Mouse (Mus musculus) left cerebral cortex, adult 18-20 months (tissue): ENCODE results near the gene 6430531B16Rik. TPM values are rescaled to one million over a fixed set of nuclear protein-coding genes. Genes with fewer than 3 reads are reported as not detected.

Source experiments
- DNase-seq, 2 experiments: peaks; one replicate each; pipeline ENCODE4 v3.0.0; 2021 to 2022; ENCODE audit warnings: low spot score in 2 of 2, mixed read lengths in 1 of 2
- long read RNA-seq, 2 experiments: library from polyadenylated mRNA; stranded (forward); transcript quantifications; one replicate each; pipeline ENCODE4 v2.0.0; 2021
- total RNA-seq, 2 experiments: library from RNA; stranded (reverse); gene quantifications; 2 replicates each; pipeline ENCODE4 v1.2.3; 2021

6430531B16Rik gene
- total RNA-seq: 1 to 10 TPM in 1 of 2 experiments, under 1 TPM in 1; 0.96 to 1.7 TPM
- long read RNA-seq, experiment 1, partial matches to known transcripts: 0 of 3 reads
- long read RNA-seq, experiment 1, other reads (novel, unspliced or antisense): 2 of 3 reads
- long read RNA-seq, experiment 2, partial matches to known transcripts: 0 of 1 reads
- long read RNA-seq, experiment 2, other reads (novel, unspliced or antisense): 1 of 1 reads

DNA sequence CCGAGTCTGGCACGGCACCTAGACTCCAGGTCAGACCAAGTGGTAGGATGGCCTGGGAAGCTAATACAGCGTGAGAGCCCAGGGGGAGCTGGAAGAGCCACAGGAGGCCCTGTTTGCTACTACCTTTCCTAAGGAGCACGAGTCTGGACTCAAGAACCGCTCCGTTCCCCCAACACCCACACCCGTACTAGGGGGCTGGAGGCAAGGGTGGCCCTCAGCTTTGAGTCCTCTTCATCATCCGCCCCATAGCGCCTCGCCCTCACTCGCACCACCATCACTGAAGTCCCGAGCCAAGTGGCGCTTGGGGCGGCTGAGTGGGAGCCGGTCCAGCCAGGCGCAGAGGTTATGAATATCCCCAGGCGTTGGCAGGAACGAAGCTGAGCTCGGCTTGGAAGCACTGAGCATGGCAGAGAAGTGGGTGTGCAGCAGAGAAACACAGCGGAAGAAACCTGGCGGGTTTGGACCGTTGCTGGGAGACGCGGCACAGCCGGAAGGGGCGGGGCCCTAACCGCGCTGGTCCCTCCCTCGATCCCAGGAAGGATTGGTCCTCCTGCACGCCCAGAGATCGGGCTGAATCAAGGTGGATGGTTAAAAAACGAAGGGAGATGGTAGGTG lies at the start of gene 6430531B16Rik:
Gene 6430531B16Rik, minus strand, starts transcription at position 478 of the 615 bp plus-strand sequence.
- DNase-seq: peak; percentile 87 to 93

DNA sequence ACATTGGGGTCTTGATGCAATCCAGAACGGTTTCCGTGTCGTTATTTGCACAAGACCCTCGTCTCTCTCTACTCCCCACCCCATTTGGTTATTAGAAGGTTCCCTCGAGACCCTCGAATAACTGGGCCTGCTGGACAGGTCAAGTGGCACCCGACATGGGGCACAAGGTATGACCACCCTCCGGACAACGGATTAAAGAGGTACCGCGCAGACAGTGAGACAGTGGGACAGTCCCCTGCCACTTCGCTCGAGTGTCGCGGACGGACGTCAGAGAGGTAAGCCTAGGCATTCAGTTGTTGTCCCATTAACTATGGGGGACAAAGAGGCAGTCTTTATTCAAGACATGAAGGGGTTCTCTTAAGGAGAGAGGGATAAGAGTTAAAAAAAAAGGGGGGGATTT lies 32.8 kb upstream of the 6430531B16Rik start:
- DNase-seq: no peak

DNA sequence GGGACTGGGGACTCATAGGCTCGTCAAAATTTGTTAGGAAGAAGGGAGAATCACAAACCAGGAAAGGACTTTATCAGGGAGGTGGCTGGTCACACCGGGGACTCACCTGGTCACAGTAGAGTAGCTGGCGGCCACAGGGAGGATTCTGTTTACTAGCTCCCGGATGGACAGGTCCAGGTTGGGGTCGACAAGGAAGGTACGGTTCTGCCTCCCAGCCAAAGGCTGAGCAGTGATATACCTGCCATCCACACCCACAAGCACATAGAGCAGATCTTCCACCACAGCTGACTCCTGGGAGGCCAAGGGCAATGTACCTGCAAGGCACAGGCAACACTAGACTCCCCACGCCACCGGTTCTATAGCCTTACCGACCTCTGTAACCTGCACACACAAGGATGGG lies 29.2 kb upstream of the 6430531B16Rik start:
- no peak for DNase-seq

DNA sequence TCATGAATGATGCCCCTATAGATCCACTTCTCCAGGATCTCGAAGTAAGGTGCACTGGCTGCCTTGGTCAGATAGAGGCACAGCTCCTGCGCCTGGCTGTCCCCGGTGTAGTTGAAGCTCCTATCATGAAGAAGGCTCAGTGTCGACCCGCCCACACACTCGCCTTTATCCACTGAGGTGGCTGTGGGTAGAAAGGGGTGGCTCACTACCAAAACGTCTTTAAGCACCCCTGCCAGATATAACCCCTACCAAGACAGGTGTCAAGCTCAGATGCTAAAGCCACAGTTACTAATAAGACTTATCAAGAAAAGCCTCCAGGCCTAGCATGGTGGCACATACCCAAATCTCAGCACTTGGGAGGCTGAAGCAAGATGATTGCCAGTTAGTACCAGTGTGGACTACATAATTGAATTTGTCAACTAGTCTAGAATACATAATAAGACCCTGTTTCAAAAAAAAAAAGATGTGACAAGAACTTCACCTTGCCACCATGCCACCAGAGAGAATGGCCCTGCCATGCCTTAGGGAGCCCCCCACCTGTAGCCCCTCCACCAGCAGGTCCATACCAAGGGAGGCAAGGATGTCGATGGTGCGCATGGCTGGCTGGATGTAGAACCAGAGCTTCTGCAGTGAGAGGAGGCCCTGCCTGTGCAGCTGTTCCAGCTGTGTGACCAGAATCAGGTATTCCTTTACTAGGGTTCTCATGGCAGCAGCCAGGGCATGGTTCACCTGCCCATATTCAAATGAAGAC lies 28.5 kb upstream of the 6430531B16Rik start:
- DNase-seq: no peak

DNA sequence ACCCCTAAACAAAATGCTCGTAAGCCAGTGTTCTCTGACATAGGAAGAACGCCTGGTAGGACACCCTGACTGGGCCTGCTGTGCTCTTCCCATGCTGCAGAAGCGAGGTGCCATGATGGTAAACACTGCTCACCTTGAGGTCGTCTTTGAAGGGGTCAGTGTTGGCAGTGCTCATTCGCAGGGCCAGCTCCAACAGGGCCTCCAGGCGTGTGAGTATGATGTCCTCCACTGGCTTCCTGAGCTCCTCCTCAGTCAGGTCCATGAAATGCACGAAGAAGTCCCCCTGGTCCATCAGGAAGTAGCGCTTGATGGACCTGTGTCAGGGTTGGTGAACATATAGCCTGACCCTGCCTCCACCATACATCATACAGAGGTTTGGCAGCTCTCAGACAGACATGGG lies 26.1 kb upstream of the 6430531B16Rik start:
- DNase-seq: no peak

DNA sequence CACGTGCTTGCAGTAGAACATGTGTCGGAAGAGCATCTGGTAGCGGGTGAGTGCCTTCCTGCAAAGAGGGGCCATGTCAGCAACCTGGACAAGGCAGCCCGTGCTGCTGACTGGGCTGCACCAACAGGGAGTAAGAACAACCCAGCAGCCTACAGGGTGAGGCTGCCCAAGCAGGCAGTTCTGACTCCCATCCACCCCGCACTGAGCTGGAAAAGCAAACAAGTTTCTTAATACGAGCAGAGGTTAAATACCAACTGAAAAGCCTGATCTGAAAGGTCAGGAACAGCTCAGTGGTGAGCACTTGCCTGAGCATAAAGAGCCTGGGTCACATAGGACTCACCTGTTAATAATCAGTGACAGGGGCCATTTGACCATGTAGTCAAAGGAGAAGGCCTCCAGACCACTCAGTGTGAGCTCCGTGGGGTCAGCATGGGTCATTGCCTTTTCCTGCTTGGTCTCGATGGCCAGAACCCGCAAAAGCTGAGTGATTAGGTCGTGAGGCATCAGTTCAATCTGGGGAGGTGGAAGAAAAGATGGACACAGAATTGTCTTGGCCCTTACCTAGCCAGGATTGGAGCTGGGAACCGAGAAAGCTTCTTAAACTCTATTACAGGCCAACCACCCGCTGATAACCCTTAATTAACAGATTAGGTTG lies 22.7 kb upstream of the 6430531B16Rik start:
- peak in 1 of 2 experiments; percentile 1 for DNase-seq

DNA sequence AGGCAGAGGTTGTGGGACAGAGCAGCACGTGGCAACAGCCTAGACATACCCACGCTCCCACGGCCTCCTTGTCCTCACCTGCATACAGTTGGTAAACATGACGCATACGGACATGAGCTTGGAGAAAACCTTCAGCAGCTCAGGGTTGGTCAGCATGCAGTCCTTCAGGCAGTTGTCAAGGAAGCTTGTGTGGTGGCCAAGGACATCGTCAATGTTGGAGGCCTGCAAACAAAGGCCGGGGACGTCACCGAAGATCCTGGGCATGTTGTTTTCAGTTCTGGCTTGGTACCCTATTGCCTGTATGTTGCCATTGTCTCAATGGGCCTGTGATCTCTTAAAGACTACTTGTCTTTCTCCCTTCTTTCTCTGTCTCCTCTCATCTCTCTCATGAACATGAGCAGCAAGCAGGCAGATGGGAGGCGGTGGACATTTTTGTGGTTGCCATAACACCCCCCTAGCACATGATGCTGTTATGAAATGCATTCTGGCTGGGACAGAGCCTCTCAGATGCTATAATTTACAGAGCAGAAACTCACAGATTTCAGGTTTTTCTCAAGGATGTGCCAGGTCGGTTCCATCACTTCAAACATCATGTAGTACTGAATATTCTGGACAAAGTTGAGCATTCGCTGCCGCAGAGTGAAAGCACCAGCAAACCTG lies 20.3 kb upstream of the 6430531B16Rik start:
- DNase-seq: peak; percentile 31 to 47

DNA sequence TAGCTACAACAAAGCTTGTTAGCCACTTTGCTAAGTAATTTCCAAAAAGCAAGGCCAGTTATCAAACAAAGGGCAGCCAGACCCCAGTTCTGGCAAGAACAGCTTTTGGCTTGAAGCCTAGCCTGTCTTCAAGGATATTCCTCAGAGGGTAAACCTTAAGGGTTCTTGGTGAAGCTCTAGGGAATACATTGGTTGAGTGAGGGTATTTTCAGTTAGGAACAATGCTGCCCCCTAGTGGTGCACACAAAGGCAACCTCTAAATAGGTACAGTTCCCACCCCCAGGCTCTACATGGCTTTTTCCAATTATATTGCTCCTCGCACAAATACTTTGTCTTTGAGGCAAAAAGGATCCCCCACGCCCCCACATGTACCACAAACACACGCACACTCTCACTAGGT lies 16.1 kb upstream of the 6430531B16Rik start:
- DNase-seq: peak; percentile 53 to 78

DNA sequence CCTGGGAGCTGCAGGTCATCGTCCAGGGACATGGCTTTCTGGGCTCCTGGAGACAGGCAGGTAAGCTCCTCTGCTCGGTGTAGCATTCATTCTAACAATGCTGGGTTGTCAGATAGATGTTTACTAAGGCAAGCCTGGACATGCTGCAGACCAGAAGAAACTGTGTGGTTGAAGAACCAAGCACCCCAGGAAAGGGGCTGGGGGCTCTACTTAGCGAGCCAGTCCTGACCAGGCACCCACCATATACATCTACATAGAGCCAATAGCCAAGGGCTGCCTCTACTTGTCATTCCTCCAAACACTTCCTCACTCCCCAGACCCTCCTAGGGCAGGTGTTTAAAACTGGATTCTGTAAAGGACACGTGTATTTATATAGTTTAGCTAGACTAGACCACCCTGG lies 15.6 kb upstream of the 6430531B16Rik start:
- DNase-seq: no peak

DNA sequence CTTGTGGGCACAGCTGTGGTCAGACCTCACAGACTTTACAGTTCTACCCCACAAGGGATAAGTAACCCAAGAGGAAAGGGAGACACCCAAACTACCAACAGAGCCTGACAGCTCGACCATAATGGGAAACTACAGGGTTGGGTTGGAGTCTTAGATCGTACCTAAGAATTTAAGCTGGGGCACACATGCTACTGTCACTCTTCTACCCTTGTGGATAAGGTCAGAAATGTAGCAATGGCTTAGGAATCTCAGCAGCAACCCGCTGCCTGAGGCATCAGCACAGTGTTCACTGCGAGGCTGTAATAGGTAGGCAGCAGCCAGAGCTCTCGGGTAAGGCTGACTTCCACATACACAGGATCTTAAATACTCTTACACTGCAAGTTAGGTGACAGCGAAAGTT lies 15.0 kb upstream of the 6430531B16Rik start:
- DNase-seq: no peak

DNA sequence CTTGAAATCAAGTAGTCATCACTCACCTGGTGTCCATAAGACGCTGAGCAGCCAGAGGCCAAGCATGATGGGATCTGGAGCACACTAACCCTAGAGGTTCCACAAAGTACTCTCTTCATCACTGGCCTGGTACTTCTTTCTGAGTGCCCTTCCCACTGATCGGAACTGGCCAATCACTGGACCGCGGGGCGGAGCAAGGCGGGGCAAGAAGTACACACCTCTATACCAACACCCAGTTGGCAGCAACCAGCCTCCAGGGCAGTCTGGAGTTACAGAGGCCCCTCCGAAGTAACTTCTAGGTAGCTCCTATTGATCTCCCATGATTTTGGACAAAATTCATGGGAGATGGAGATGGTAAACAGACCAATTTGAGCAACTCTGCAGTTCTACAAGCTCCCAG lies 13.9 kb upstream of the 6430531B16Rik start, which contains the start of gene Adam8:
Gene Adam8, minus strand, starts transcription at position 157 of the 400 bp plus-strand sequence.
- no peak for DNase-seq

DNA sequence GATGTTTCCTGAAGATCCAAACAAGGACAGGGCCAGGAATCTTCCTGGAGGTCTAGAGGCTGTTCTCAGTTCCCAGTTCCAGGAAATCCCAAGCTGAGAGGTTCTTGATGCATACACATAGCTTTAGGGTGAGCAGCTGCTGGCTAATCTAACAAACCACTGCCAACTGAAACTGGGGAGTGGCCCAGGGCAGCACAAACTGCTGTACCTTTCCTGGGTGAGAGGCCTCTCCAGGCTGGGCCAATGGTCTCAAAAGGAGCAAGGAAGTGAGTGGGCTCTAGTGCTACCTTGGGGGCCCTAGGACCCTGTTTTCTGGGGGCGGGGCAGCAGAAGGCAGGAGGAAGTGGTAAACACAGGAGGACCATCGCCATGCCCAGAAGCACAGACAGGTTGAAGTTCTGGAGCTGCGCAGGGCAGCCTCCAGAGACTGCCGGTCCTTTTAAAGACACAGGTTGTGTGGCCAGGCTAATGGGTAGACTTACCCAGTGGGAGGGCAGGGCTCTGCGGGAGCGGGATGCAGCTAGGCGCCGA lies 12.4 kb upstream of the 6430531B16Rik start:
- no peak for DNase-seq

DNA sequence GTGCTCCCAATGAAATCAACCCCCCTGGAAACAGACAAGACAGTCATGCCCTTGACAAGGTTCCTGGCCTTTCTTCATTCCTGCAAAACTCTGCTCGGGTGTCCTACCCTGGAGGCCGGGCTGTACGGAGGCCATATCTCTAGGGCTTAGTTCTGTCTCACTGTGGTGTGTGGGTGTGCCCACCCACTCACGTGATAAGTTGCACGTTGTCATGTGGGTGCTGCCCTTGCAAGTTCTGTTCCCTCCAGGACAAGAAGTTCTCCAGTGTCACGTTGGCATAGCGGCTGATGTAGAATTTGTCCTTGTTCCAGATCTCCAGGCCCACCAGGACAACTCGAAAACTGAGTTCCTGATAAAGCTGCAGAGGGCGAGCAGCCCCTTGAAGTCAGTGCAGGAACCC lies 9.7 kb upstream of the 6430531B16Rik start:
- DNase-seq: no peak

DNA sequence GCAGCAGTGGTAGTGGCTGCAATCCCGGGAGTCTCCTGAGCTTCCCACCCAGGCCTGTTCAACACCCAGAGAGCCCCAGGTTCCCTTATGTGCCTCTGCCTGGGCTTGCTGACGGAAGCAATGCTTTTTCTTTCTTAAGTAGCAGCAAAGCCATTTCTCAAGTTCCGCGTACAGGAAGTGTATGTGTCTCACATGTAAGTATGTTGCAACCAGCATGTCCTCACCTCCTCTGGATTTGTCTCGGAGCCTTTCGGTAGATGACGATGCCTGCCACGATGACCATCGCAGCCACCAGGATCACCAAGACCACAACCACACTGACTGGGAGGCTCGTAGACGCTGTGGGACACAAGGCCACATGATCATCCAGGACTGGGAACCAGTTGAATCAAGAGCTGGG lies 6.0 kb upstream of the 6430531B16Rik start:
- no peak for DNase-seq

DNA sequence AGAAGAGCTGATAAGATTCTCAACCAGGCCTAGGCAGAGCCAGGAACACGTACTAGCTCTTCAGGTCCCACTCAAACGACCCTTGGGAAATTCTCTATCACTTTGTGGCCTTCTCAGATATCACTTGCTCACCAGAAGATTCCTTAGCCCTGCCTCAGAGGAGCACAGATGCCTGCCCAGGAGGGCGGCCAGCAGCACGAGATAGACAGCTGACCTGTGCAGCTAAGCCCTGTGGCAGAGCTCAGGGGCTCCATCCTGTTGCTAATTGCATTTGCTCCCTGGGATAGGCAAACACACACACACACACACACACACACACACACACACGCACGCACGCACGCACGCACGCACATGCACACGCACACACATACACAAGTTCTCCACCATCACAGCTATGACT lies 3.5 kb upstream of the 6430531B16Rik start:
- no peak for DNase-seq

DNA sequence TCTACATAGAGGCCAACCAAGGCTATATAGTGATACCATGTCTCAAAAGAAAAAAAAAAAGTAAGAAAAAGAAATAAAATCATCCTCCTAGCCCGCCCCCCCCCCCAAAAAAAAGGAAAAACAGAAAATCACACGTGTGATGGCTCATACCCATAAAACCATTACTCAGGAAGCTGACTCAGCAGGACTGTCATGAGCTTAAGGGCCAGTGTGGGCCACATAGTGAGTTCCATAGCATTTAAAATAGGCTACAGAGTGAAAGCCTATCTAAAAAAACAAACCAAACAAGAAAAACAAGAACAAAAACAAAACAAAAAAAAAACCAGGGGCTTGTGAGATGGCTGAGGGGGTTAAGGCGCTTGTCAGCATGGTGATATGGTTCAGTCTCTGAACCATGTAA lies 2.2 kb upstream of the 6430531B16Rik start:
- DNase-seq: no peak

DNA sequence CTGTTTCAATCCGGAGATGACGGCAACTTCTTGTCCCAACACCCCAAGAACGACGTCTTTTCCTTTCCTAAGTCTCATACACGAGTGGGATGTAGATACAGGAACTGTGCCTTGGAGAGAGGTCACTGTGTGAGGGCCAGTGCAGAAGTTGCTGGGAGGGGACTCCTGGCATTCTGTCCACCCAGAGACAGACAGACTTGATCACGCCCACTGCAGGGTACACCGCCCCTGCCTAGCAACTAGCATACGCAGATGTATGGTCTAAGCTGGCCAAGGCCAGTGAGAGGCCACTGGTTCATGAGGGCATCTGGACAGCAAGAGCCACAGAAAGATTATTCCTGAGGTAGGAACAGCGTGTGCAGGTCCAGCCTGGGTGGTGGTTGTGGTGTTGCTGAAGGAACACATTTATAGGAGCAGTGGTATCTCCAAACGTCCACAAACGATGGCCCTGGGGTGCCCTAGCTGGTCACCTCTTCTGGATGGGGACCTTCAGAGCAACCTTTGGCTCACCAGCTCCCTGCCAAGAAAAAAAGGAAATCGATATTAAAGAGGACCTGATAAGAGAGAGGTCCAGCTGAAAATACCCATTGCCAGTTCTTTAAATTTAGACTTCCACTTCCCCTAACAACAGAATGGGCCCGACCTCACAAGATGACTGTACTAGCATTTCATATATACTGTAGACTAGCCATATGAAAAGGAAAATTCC lies 610 bp upstream of the 6430531B16Rik start:
- no peak for DNase-seq

DNA sequence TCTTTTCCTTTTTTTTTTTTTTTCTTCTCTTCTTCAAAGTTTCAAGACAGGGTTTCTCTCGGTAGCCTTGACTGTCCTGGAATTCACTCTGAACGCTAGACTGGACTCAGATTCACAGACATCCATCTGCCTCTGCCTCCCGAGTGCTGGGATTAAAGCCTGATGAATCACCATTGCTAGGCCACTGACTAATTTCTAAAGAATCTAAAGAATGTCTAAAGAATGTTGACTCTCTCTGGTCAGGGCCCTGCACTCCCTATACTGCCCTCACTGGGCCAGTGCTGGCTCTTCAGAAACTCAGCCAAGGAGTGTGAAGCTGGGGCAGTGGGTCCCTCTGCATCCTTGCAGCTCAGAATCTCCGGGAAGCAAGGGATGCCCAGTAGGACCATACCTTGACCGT lies 3.1 kb downstream of the 6430531B16Rik start:
- DNase-seq: no peak

DNA sequence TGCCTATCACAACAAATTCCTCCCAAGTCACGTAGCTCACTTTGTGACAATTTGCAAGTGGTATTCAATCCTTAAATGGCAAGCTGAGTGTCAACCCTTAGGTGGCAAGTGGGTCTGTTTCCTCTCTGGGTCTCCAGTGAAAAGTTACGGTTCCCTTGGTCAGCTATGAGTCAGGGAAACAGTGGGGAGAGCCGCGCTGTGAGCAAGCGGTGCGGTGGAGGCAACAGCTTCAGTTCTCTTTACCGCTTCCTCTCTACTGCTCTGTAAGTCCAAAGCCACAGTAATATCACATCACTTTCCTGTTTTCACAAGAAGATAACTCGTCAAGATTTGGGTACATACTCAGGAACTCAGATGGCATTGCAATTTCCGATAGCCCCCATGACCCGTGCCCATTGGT lies 4.2 kb downstream of the 6430531B16Rik start:
- DNase-seq: no peak

DNA sequence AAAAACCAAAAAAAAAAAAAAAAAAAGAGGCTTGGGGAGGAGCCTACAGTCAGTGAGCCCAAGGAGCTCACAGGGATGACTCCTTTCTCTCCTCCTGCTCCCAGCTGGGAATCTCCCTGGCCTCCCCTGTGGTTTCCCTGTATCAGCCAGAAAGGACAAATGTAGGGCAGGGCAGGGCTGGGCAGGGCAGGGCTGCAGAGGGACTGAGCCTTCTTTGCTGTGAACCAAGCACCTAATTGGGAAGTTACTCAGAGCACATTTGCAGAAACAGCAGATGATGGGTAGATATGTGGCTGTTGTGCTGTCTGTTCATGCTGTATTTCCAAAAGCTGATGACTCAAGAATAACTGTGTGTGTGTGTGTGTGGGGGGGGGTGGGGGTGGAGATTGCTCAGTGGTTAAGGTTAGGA lies 5.6 kb downstream of the 6430531B16Rik start:
- DNase-seq: no peak
